In the genomic region with DNA sequence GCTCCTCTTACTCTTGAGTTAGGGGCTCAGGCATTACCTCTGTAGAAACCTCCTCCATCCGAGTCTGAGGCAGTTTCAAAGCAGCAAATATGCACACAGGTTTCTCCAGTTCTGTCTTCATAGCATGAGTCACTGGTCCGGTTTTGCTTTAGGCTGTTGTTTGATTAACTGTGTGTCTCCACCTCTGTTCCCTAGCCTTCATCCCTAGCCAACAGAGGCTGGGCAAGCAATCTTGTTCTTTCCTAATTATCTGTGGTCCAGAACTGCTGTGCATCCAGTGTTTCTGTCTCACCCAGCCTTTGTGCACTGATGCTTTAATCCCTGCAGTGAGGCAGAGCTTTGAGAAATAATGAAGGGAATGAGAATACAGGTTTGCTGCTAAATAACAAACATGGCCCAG, we compare ENCODE assay signal across 11 mouse cellular contexts.
DNase-seq lines count a peak whose midpoint lies in the region; ATAC-seq lines count a peak whose summit lies in the region.
"Had no signal": no experiment of that assay in that cellular context is flagged by ENCODE, and none has a peak within 500 bp of the region (broad histone marks: within the 10 kb centered on the region; RNA-seq: fewer than 3 reads in every experiment).

No protein-coding gene starts in this region.

- DNase-seq in liver, embryonic 11.5 days (ENCODE audit: low spot score): no peak
- DNase-seq in embryonic facial prominence, embryonic 10.5 days (ENCODE audit: low spot score): no peak
- peak; percentile 48 for DNase-seq in forebrain, embryonic 14.5 days (ENCODE audit: low spot score)
- DNase-seq in testis, postnatal 14 days (ENCODE audit: low spot score): no peak
- no peak for DNase-seq in ovary, postnatal 14 days (ENCODE audit: low spot score)
- DNase-seq: adrenal gland, postnatal 25 days; right cerebral cortex, postnatal 14 days had no signal

- H3K9ac ChIP-seq in liver, embryonic 16.5 days (ENCODE audit: low read depth, low read length): no peak overlapping the region
- H3K9ac ChIP-seq in liver, embryonic 11.5 days (ENCODE audit: low read depth, low read length): no peak overlapping the region
- no peak overlapping the region for H3K9ac ChIP-seq in forebrain, embryonic 14.5 days (ENCODE audit: low read length)
- no peak overlapping the region for H3K9ac ChIP-seq in midbrain, embryonic 16.5 days (ENCODE audit: low read depth, low read length)
- H3K9ac ChIP-seq: liver, embryonic 12.5 days had no signal

- H3K4me3 ChIP-seq in liver, embryonic 16.5 days (ENCODE audit: low read depth, low read length): no peak overlapping the region
- H3K4me3 ChIP-seq in liver, embryonic 11.5 days (ENCODE audit: low read depth, low read length): no peak overlapping the region
- no peak overlapping the region for H3K4me3 ChIP-seq in embryonic facial prominence, embryonic 10.5 days
- no peak overlapping the region for H3K4me3 ChIP-seq in forebrain, embryonic 14.5 days (ENCODE audit: low read depth, low read length)
- H3K4me3 ChIP-seq in midbrain, embryonic 16.5 days (ENCODE audit: low read depth, low read length): no peak overlapping the region
- H3K4me3 ChIP-seq: liver, embryonic 12.5 days had no signal

- peak overlapping the region; percentile 58 for H3K27ac ChIP-seq in liver, embryonic 16.5 days (ENCODE audit: low read length)
- no peak overlapping the region; the same call in 1 of the 2 replicates for H3K27ac ChIP-seq in liver, embryonic 11.5 days (ENCODE audit: low read depth, low read length)
- H3K27ac ChIP-seq in embryonic facial prominence, embryonic 10.5 days (replicated peaks): peak overlapping the region; percentile 66
- 0 out of 2 replicates have a peak overlapping the region, but pooled peaks have one; percentile 6 for H3K27ac ChIP-seq in forebrain, embryonic 14.5 days (ENCODE audit: low read depth, low read length)
- no peak overlapping the region for H3K27ac ChIP-seq in midbrain, embryonic 16.5 days (ENCODE audit: low read length)
- H3K27ac ChIP-seq: liver, embryonic 12.5 days had no signal

- ATAC-seq in liver, embryonic 16.5 days (ENCODE audit: low read depth): no peak
- no peak for ATAC-seq in liver, embryonic 11.5 days (replicated peaks; ENCODE audit: low FRiP score)
- ATAC-seq in forebrain, embryonic 14.5 days: peak; percentile 44; the same call in 1 of the 2 replicates
- ATAC-seq in midbrain, embryonic 16.5 days: peak; percentile 57
- ATAC-seq: liver, embryonic 12.5 days had no signal

- H3K27me3 ChIP-seq in liver, embryonic 16.5 days (ENCODE audit: control insufficient read depth, insufficient read depth, low read depth, low read length): no peaks in the 10 kb centered on the region
- H3K27me3 ChIP-seq in liver, embryonic 11.5 days (replicated peaks; ENCODE audit: control insufficient read depth, insufficient read depth, low read length): no peaks in the 10 kb centered on the region
- H3K27me3 ChIP-seq in embryonic facial prominence, embryonic 10.5 days (replicated peaks; ENCODE audit: low read depth, poor library complexity, severe bottlenecking): no peaks in the 10 kb centered on the region
- no peaks in the 10 kb centered on the region for H3K27me3 ChIP-seq in forebrain, embryonic 14.5 days (replicated peaks; ENCODE audit: control insufficient read depth, insufficient read depth, low read length)
- no peaks in the 10 kb centered on the region for H3K27me3 ChIP-seq in midbrain, embryonic 16.5 days (ENCODE audit: control insufficient read depth, insufficient read depth, low read depth, low read length)
- H3K27me3 ChIP-seq: liver, embryonic 12.5 days had no signal

- H3K4me1 ChIP-seq in liver, embryonic 16.5 days (ENCODE audit: control insufficient read depth, low read depth, low read length): peaks cover 3% of the 10 kb centered on the region
- H3K4me1 ChIP-seq in liver, embryonic 11.5 days (replicated peaks; ENCODE audit: control insufficient read depth, insufficient read depth, low read length): no peaks in the 10 kb centered on the region
- H3K4me1 ChIP-seq in embryonic facial prominence, embryonic 10.5 days: peaks cover 37% of the 10 kb centered on the region
- H3K4me1 ChIP-seq in forebrain, embryonic 14.5 days (ENCODE audit: control insufficient read depth, insufficient read depth, low read length): peaks cover 8% of the 10 kb centered on the region
- peaks cover 7% of the 10 kb centered on the region; the same call in 1 of the 2 replicates for H3K4me1 ChIP-seq in midbrain, embryonic 16.5 days (ENCODE audit: control insufficient read depth, insufficient read depth, low read length)
- H3K4me1 ChIP-seq: liver, embryonic 12.5 days had no signal

- H3K36me3 ChIP-seq in liver, embryonic 16.5 days (ENCODE audit: control insufficient read depth, insufficient read depth): no peaks in the 10 kb centered on the region
- no peaks in the 10 kb centered on the region for H3K36me3 ChIP-seq in liver, embryonic 11.5 days (ENCODE audit: control insufficient read depth, insufficient read depth, low read length)
- H3K36me3 ChIP-seq in embryonic facial prominence, embryonic 10.5 days (replicated peaks): no peaks in the 10 kb centered on the region
- no peaks in the 10 kb centered on the region for H3K36me3 ChIP-seq in forebrain, embryonic 14.5 days (ENCODE audit: control insufficient read depth, insufficient read depth, low read length)
- no peaks in the 10 kb centered on the region for H3K36me3 ChIP-seq in midbrain, embryonic 16.5 days (ENCODE audit: control insufficient read depth, insufficient read depth, low read length)
- H3K36me3 ChIP-seq: G1E; liver, embryonic 12.5 days had no signal

- no peak overlapping the region for H3K4me2 ChIP-seq in liver, embryonic 16.5 days (ENCODE audit: low read depth, low read length)
- H3K4me2 ChIP-seq in liver, embryonic 11.5 days: no peak overlapping the region
- H3K4me2 ChIP-seq in forebrain, embryonic 14.5 days (ENCODE audit: low read length): no peak overlapping the region
- no peak overlapping the region for H3K4me2 ChIP-seq in midbrain, embryonic 16.5 days (ENCODE audit: low read length)
- H3K4me2 ChIP-seq: liver, embryonic 12.5 days had no signal

- WGBS in liver, embryonic 16.5 days (ENCODE audit: insufficient replicate concordance): 32% methylated on average over 2 of the region's 2 CpGs
- 46% methylated on average over 2 of the region's 2 CpGs for WGBS in liver, embryonic 11.5 days
- WGBS in embryonic facial prominence, embryonic 10.5 days: 50% methylated on average over 2 of the region's 2 CpGs
- 8% methylated on average over 2 of the region's 2 CpGs for WGBS in forebrain, embryonic 14.5 days
- 32% methylated on average over 2 of the region's 2 CpGs for WGBS in midbrain, embryonic 16.5 days

- H3K9me3 ChIP-seq in liver, embryonic 16.5 days (replicated peaks; ENCODE audit: control insufficient read depth, low read length): no peaks in the 10 kb centered on the region
- H3K9me3 ChIP-seq in liver, embryonic 11.5 days (ENCODE audit: control insufficient read depth, low read length): no peaks in the 10 kb centered on the region
- no peaks in the 10 kb centered on the region for H3K9me3 ChIP-seq in embryonic facial prominence, embryonic 10.5 days
- no peaks in the 10 kb centered on the region for H3K9me3 ChIP-seq in forebrain, embryonic 14.5 days (replicated peaks; ENCODE audit: control insufficient read depth, low read length)
- no peaks in the 10 kb centered on the region for H3K9me3 ChIP-seq in midbrain, embryonic 16.5 days (replicated peaks; ENCODE audit: control insufficient read depth, low read length, poor library complexity, severe bottlenecking)
- H3K9me3 ChIP-seq: G1E; liver, embryonic 12.5 days had no signal

Comparison
In these comparisons a context has a peak if more than half of its experiments do, and no peak if none do; other contexts are left out.
1. H3K27ac ChIP-seq: peak in liver, embryonic 16.5 days (single experiment), embryonic facial prominence, embryonic 10.5 days (single experiment) and forebrain, embryonic 14.5 days (single experiment); none in liver, embryonic 11.5 days (single experiment) and midbrain, embryonic 16.5 days (single experiment).
2. ATAC-seq: peak in forebrain, embryonic 14.5 days (single experiment) and midbrain, embryonic 16.5 days (single experiment); none in liver, embryonic 16.5 days (single experiment) and liver, embryonic 11.5 days (single experiment).